Mouse (Mus musculus) embryo, embryonic 9.5 days (tissue): ENCODE measurements around the gene Ermap.

Source experiments
- DNase-seq: peaks from one replicate; pipeline ENCODE4 v3.0.0-alpha.2; 2017; ENCODE audit errors: extremely low spot score

Ermap gene

DNA sequence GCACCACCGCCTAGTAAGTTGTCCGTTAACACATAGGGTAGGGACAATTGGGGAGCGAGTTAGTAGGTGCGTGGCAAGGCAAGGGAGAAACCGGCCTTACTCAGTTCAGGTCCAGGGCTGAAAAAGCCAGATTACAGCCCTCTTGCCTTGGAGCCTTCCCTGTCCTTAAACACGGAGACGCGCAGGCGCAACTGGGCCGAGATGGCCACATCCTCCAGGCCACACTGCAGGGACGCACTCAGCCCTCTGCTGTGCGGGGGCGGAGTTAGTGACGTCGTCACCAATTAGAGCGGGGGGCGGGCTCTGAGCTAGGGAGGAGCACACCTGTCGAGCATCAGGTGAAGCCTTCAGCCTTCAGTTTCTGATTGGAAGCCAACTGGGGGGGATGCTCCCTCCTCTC, 51.6 kb downstream of the Ermap start:
- peak; percentile 77 for DNase-seq

DNA sequence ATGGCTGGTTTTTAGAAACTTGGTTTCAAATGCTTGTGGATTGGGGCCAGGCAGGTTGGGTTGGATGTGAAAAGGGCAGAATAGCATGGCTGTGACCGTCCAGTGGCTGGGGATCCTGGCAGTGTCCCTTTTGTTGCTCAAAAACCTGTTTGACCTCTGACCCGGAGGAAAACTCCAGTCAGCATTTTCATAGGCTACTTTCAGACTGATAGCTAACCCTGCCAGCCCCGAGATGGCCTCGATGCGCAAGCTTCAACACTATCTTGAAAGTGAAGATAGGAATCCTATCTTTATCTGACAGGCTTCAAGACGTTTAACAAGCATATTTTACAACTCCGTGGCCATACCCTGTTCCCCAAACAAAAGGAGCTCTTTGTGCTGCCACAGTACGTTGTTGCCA, 52.5 kb downstream of the Ermap start:
- no peak for DNase-seq

DNA sequence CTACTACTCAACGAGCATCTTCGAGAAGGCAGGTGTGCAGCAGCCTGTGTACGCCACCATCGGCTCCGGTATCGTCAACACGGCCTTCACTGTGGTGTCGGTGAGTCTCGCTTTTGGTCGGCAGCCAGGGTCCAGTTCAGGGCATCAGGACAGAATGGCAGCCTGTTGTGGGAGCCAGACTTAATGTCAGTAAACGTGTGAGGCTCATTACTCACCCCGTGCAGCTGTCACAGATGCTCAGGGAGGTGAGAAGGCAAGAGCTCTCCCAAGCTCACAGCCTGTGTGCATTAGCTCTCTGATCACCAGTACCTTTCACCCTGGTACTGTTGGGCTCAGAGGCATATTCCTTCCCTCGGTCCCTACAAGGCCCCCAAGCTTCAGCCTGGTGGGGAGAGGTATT, 56.0 kb downstream of the Ermap start:
- no peak for DNase-seq

DNA sequence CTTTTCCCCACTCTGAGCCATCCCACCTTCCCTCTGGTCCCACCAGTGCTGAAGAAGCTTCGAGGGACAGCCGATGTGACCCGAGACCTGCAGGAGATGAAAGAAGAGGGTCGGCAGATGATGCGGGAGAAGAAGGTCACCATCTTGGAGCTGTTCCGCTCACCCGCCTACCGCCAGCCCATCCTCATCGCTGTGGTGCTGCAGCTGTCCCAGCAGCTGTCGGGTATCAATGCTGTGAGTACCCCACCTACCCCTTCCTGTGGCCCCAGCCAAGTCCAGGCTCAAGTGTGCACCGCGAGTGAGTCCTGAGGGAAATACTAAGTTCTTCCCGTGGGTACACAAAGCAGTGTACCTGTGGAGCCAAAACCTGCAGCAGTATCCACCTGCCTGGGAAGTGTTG, 56.5 kb downstream of the Ermap start:
- DNase-seq: no peak

DNA sequence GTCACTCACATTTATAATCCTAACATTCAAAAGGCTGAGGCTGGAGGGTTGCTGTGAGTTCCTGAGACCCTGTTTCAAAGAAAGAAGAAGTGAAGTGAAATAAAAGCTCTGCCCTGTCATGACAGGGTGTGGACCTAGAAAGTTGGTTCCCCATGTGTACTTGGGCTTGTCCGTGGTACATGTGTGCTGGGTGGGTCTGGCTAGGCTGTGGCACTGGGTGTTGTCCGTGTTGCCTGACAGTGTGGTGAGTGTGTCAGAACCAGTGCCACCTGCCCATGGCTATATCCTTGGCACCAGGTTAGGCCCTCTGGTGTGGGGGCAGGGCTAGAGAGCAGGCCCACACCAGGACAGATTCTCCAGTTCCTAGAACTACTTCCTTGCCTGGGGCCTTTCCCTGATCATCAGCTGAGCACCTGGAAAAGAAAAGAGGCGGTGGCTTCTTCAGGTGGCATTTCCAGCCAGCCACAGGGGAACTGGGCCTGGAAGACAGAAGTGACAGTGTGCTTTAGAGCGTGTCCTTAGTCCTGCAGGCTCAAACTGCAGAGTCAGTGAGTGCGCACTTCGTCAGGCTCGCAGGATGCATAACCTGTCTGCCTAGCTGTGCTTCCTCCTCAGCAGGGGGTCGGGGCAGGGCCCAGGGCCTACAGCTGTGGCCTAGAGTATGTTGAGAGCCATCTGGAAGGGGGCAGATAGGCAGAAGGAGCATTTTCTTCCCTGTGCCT, 58.5 kb downstream of the Ermap start:
- DNase-seq: no peak

DNA sequence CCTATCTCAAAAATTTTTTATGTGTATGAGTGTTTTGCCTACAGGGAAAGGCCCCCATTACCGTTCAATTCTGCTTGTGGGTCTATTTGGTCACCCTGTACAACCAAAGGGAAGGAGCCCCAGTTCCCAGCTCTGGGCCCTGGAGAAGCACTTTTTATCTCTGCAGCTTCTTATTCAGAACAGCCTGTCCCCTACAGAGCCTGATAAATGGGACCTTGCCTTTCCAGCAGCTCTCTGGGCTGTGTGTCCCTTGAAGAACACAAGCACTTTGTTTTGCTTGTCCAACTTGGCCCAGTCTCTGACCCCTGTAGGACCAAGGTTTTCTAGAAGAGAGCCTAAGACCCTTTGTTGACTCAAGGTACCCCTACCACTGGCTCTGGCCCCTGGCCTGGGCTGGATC, 60.7 kb downstream of the Ermap start:
- no peak for DNase-seq

GRCm38 (mm10) chr4:119128547-119128946, 61.3 kb downstream of the Ermap start:
- no peak for DNase-seq

GRCm38 (mm10) chr4:119127229-119127628, 62.6 kb downstream of the Ermap start:
- DNase-seq: no peak

DNA sequence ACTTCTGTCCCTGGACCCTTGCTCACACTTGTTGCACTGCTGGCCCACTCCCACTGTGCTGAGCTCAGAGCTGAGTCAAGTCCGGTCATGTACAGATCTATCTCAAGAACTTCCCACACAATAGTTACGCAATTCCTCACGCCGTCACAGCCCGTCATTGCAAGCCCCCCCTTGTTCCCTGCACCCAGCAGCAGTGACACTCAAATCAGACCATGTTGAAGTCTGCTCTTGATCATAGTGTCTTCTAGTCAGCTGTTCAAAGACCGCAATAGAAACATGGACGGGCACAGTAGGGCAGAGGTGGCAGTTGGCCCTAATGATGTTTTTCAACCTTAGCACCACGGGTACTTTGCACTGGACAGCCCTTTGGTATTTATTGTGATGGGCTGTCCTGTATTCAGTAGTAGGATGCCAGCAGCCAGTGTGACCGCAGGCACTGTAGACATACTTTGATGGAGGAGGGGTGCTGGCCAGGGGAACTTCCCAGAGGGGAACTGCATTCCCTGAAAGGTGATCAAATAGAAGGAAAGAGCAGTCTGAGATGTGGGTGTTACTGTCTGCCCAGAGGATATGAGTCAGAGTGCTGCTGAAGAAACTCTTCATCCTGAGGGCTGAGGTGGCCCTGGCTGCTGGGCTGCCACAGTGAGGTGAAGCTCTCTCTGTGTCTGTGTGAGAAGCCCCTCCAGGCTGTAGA, 64.1 kb downstream of the Ermap start:
- DNase-seq: no peak
